Mouse (Mus musculus): ENCODE measurements around the gene Ipo11. TPM values are rescaled to one million over a fixed set of nuclear protein-coding genes. Genes with fewer than 3 reads are reported as not detected.

The Ipo11 gene
- polyA plus RNA-seq, 1 experiment from 2014 or later = 40.7 TPM

GRCm38 (mm10) chr13:106904637-106905036, 32.1 kb downstream of the Ipo11 start:
- WGBS (ENCODE audit: insufficient replicate concordance) = 81% methylated on average over 3 of the region's 3 CpGs
- ATAC-seq (ENCODE audit: low read depth) = no peak
- H3K4me1 ChIP-seq (replicated peaks) = no peaks in the 10 kb centered on the region; the same call in 1 of the 2 replicates
- no peaks in the 10 kb centered on the region for H3K9me3 ChIP-seq (replicated peaks)
- no peak for DNase-seq
- no peak overlapping the region for H3K9ac ChIP-seq
- peaks cover 46% of the 10 kb centered on the region for H3K36me3 ChIP-seq
- no peak overlapping the region for H3K27ac ChIP-seq
- H3K27me3 ChIP-seq = no peaks in the 10 kb centered on the region
- no peak overlapping the region for H3K4me3 ChIP-seq (replicated peaks)
- no peak overlapping the region for H3K4me2 ChIP-seq

GRCm38 (mm10) chr13:106894284-106894683, 42.5 kb downstream of the Ipo11 start:
- no peak overlapping the region for H3K4me2 ChIP-seq
- ATAC-seq (ENCODE audit: low read depth) (no peak), DNase-seq (no peak)
- peaks cover 50% of the 10 kb centered on the region for H3K4me1 ChIP-seq (replicated peaks)
- peaks cover 36% of the 10 kb centered on the region for H3K36me3 ChIP-seq
- WGBS (ENCODE audit: insufficient replicate concordance) = 90% methylated on average over 2 of the region's 2 CpGs
- H3K4me3 ChIP-seq (replicated peaks) = no peak overlapping the region
- H3K27me3 ChIP-seq = no peaks in the 10 kb centered on the region
- no peaks in the 10 kb centered on the region for H3K9me3 ChIP-seq (replicated peaks)
- H3K9ac ChIP-seq = no peak overlapping the region
- H3K27ac ChIP-seq = peak overlapping the region; percentile 91

- 55% methylated on average over 5 of the region's 5 CpGs for WGBS (ENCODE audit: insufficient replicate concordance)
- H3K4me1 ChIP-seq (replicated peaks) = peaks cover 52% of the 10 kb centered on the region
These were observed 43.1 kb downstream of the Ipo11 start for GRCm38 (mm10) chr13:106893701-106894100.

GRCm38 (mm10) chr13:106893196-106893595, 43.6 kb downstream of the Ipo11 start:
- Histone ChIP-seq H3K4me3 (replicated peaks) (no peak overlapping the region), H3K27me3 (no peaks in the 10 kb centered on the region), H3K9me3 (replicated peaks) (no peaks in the 10 kb centered on the region), H3K4me1 (replicated peaks) (peaks cover 55% of the 10 kb centered on the region), H3K9ac (peak overlapping the region; percentile 51), H3K27ac (peak overlapping the region; percentile 91), H3K4me2 (peak overlapping the region; percentile 57), H3K36me3 (peaks cover 32% of the 10 kb centered on the region)
- DNase-seq (peak; percentile 88), ATAC-seq (ENCODE audit: low read depth) (peak; percentile 100)
- 20% methylated on average over 9 of the region's 9 CpGs for WGBS (ENCODE audit: insufficient replicate concordance)

More at GRCm38 (mm10) chr13:106893701-106894100, 43.1 kb downstream of the Ipo11 start:
- H3K4me3 ChIP-seq (replicated peaks) = no peak overlapping the region
- H3K27me3 ChIP-seq = no peaks in the 10 kb centered on the region
- peak overlapping the region; percentile 57 for H3K4me2 ChIP-seq
- peak overlapping the region; percentile 91 for H3K27ac ChIP-seq
- H3K9me3 ChIP-seq (replicated peaks) = no peaks in the 10 kb centered on the region
- ATAC-seq (ENCODE audit: low read depth) (peak; percentile 24; the same call in 1 of the 2 replicates), DNase-seq (no peak)
- H3K9ac ChIP-seq = peak overlapping the region; percentile 51
- H3K36me3 ChIP-seq = peaks cover 34% of the 10 kb centered on the region

GRCm38 (mm10) chr13:106887364-106887763, 49.4 kb downstream of the Ipo11 start:
- H3K4me1 ChIP-seq (replicated peaks) = peaks cover 40% of the 10 kb centered on the region
- no peak for DNase-seq

GRCm38 (mm10) chr13:106884249-106884648, 52.5 kb downstream of the Ipo11 start:
- Histone ChIP-seq H3K27ac (0 out of 2 replicates have a peak overlapping the region, but pooled peaks have one; percentile 3), H3K9me3 (replicated peaks) (no peaks in the 10 kb centered on the region), H3K27me3 (no peaks in the 10 kb centered on the region), H3K4me3 (replicated peaks) (no peak overlapping the region), H3K4me2 (no peak overlapping the region), H3K36me3 (peaks cover 30% of the 10 kb centered on the region), H3K4me1 (replicated peaks) (peaks cover 15% of the 10 kb centered on the region), H3K9ac (no peak overlapping the region)
- ATAC-seq (ENCODE audit: low read depth) = no peak
- 84% methylated on average over 4 of the region's 4 CpGs for WGBS (ENCODE audit: insufficient replicate concordance)
- DNase-seq = no peak

More at GRCm38 (mm10) chr13:106887364-106887763, 49.4 kb downstream of the Ipo11 start:
- peaks cover 20% of the 10 kb centered on the region for H3K36me3 ChIP-seq
- no peak overlapping the region for H3K4me2 ChIP-seq
- 0 out of 2 replicates have a peak overlapping the region, but pooled peaks have one; percentile 36 for H3K9ac ChIP-seq
- H3K27ac ChIP-seq = peak overlapping the region; percentile 31
- 88% methylated on average over 2 of the region's 2 CpGs for WGBS (ENCODE audit: insufficient replicate concordance)
- no peaks in the 10 kb centered on the region for H3K27me3 ChIP-seq
- H3K4me3 ChIP-seq (replicated peaks) = no peak overlapping the region
- peak; percentile 71 for ATAC-seq (ENCODE audit: low read depth)
- H3K9me3 ChIP-seq (replicated peaks) = no peaks in the 10 kb centered on the region

GRCm38 (mm10) chr13:106876278-106876677, 60.5 kb downstream of the Ipo11 start:
- H3K9me3 ChIP-seq (replicated peaks) = no peaks in the 10 kb centered on the region
- H3K9ac ChIP-seq = no peak overlapping the region
- H3K36me3 ChIP-seq = peaks cover 41% of the 10 kb centered on the region
- H3K4me1 ChIP-seq (replicated peaks) = no peaks in the 10 kb centered on the region
- H3K4me2 ChIP-seq = no peak overlapping the region
- no peak overlapping the region for H3K4me3 ChIP-seq (replicated peaks)
- H3K27ac ChIP-seq = no peak overlapping the region
- no peaks in the 10 kb centered on the region for H3K27me3 ChIP-seq
- DNase-seq = no peak
- 83% methylated on average over 1 of the region's 1 CpGs for WGBS (ENCODE audit: insufficient replicate concordance)
- ATAC-seq (ENCODE audit: low read depth) = peak; percentile 60; the same call in 1 of the 2 replicates

GRCm38 (mm10) chr13:106865547-106865946, 71.2 kb downstream of the Ipo11 start:
- Histone ChIP-seq H3K36me3 (peaks cover 41% of the 10 kb centered on the region), H3K4me1 (replicated peaks) (peaks cover 20% of the 10 kb centered on the region), H3K27ac (peak overlapping the region; percentile 87), H3K9me3 (replicated peaks) (no peaks in the 10 kb centered on the region), H3K4me2 (peak overlapping the region; percentile 35; the same call in 1 of the 2 replicates), H3K9ac (peak overlapping the region; percentile 53; the same call in 1 of the 2 replicates), H3K4me3 (replicated peaks) (no peak overlapping the region), H3K27me3 (no peaks in the 10 kb centered on the region)
- peak; percentile 70 for DNase-seq
- WGBS (ENCODE audit: insufficient replicate concordance) = 15% methylated on average over 2 of the region's 2 CpGs
- peak; percentile 100 for ATAC-seq (ENCODE audit: low read depth)

- Histone ChIP-seq H3K27me3 (no peaks in the 10 kb centered on the region), H3K4me1 (replicated peaks) (0 out of 2 replicates have a peak, but pooled peaks cover 1% of the 10 kb centered on the region), H3K4me2 (no peak overlapping the region), H3K9me3 (replicated peaks) (no peaks in the 10 kb centered on the region), H3K36me3 (peaks cover 43% of the 10 kb centered on the region), H3K4me3 (replicated peaks) (no peak overlapping the region), H3K27ac (no peak overlapping the region), H3K9ac (no peak overlapping the region)
- no peak for DNase-seq
- ATAC-seq (ENCODE audit: low read depth) = no peak
- WGBS (ENCODE audit: insufficient replicate concordance) = 77% methylated on average over 5 of the region's 5 CpGs
These were observed 78.0 kb downstream of the Ipo11 start for GRCm38 (mm10) chr13:106858779-106859178.

- Histone ChIP-seq H3K36me3 (peaks cover 35% of the 10 kb centered on the region), H3K27ac (no peak overlapping the region), H3K4me3 (replicated peaks) (no peak overlapping the region), H3K4me2 (no peak overlapping the region), H3K27me3 (no peaks in the 10 kb centered on the region), H3K4me1 (replicated peaks) (no peaks in the 10 kb centered on the region), H3K9ac (no peak overlapping the region), H3K9me3 (replicated peaks) (no peaks in the 10 kb centered on the region)
- no peak for DNase-seq
- WGBS (ENCODE audit: insufficient replicate concordance) = 89% methylated on average over 3 of the region's 3 CpGs
- ATAC-seq (ENCODE audit: low read depth) = no peak
These were observed 80.2 kb downstream of the Ipo11 start for GRCm38 (mm10) chr13:106856556-106856955.

GRCm38 (mm10) chr13:106847534-106847933, 89.2 kb downstream of the Ipo11 start:
- Histone ChIP-seq H3K4me2 (no peak overlapping the region), H3K27me3 (no peaks in the 10 kb centered on the region), H3K36me3 (peaks cover 11% of the 10 kb centered on the region; the same call in 1 of the 2 replicates), H3K27ac (no peak overlapping the region), H3K9ac (no peak overlapping the region), H3K4me1 (replicated peaks) (no peaks in the 10 kb centered on the region), H3K4me3 (replicated peaks) (no peak overlapping the region), H3K9me3 (replicated peaks) (no peaks in the 10 kb centered on the region)
- ATAC-seq (ENCODE audit: low read depth) (no peak), DNase-seq (no peak)

- Histone ChIP-seq H3K4me3 (replicated peaks) (no peak overlapping the region), H3K9me3 (replicated peaks) (no peaks in the 10 kb centered on the region), H3K27ac (peak overlapping the region; percentile 23; the same call in 1 of the 2 replicates), H3K36me3 (peaks cover 20% of the 10 kb centered on the region), H3K9ac (no peak overlapping the region), H3K4me1 (replicated peaks) (no peaks in the 10 kb centered on the region), H3K4me2 (no peak overlapping the region), H3K27me3 (no peaks in the 10 kb centered on the region)
- WGBS (ENCODE audit: insufficient replicate concordance) = 24% methylated on average over 3 of the region's 3 CpGs
- ATAC-seq (ENCODE audit: low read depth) = no peak
- no peak for DNase-seq
These were observed 91.8 kb downstream of the Ipo11 start for GRCm38 (mm10) chr13:106844928-106845327.

Measured in liver, embryonic 13.5 days (tissue).